Mouse (Mus musculus): Measurements from ENCODE around the gene Unc5b. TPM values are rescaled to one million over a fixed set of nuclear protein-coding genes. Genes with fewer than 3 reads are reported as not detected.
"Not testable (repeated sequence)": the region's sequence is repeated elsewhere in the genome, so short reads cannot be mapped to it uniquely, and the experiment has no call there.

Gene Unc5b
- total and polyA plus RNA-seq, 2 experiments from 2014 or later, result 4.9 to 50.5 TPM

GRCm38 (mm10) chr10:60862477-60863293, 31.3 kb upstream of the Unc5b start:
- no peak overlapping the region for H3K9ac ChIP-seq (replicated peaks; ENCODE audit: low read depth, low read length)
- no peaks in the 10 kb centered on the region for H3K4me1 ChIP-seq (ENCODE audit: control insufficient read depth, insufficient read depth)
- TF ChIP-seq EP300 (IDR thresholded peaks at IDR 0.05; ENCODE audit: low read depth), result no peak
- no peak for TF ChIP-seq CTCF (IDR thresholded peaks at IDR 0.05; ENCODE audit: low read depth)
- no peaks in the 10 kb centered on the region for H3K9me3 ChIP-seq (replicated peaks; ENCODE audit: control insufficient read depth, low read length)
- no peaks in the 10 kb centered on the region for H3K36me3 ChIP-seq (replicated peaks; ENCODE audit: control insufficient read depth, insufficient read depth, low read length)
- no peaks in the 10 kb centered on the region for H3K27me3 ChIP-seq (ENCODE audit: control insufficient read depth, insufficient read depth, low read length)
- ATAC-seq (ENCODE audit: insufficient read depth, low read depth) (no peak), DNase-seq (ENCODE audit: low spot score) (no peak)
- WGBS, result 74% methylated on average over 25 of the region's 25 CpGs
- no peak overlapping the region for H3K4me2 ChIP-seq (ENCODE audit: low read depth, low read length)
- no peak overlapping the region for H3K4me3 ChIP-seq (ENCODE audit: low read depth, low read length)
- H3K27ac ChIP-seq (ENCODE audit: low read depth), result no peak overlapping the region

- not testable (repeated sequence) for DNase-seq (ENCODE audit: low spot score); H3K9me3 ChIP-seq (replicated peaks; ENCODE audit: control insufficient read depth, low read length); H3K4me3 ChIP-seq (ENCODE audit: low read depth, low read length); H3K27me3 ChIP-seq (ENCODE audit: control insufficient read depth, insufficient read depth, low read length); H3K4me2 ChIP-seq (ENCODE audit: low read depth, low read length); H3K4me1 ChIP-seq (ENCODE audit: control insufficient read depth, insufficient read depth); H3K9ac ChIP-seq (replicated peaks; ENCODE audit: low read depth, low read length); H3K27ac ChIP-seq (ENCODE audit: low read depth); H3K36me3 ChIP-seq (replicated peaks; ENCODE audit: control insufficient read depth, insufficient read depth, low read length); ATAC-seq (ENCODE audit: insufficient read depth, low read depth)
These were observed 13.9 kb upstream of the Unc5b start for GRCm38 (mm10) chr10:60845271-60845670.

GRCm38 (mm10) chr10:60838816-60839215, 7.4 kb upstream of the Unc5b start:
- no peak overlapping the region for H3K9ac ChIP-seq (replicated peaks; ENCODE audit: low read depth, low read length)
- 15% methylated on average over 19 of the region's 19 CpGs for WGBS
- H3K9me3 ChIP-seq (replicated peaks; ENCODE audit: control insufficient read depth, low read length), result no peaks in the 10 kb centered on the region
- H3K36me3 ChIP-seq (replicated peaks; ENCODE audit: control insufficient read depth, insufficient read depth, low read length), result no peaks in the 10 kb centered on the region
- ATAC-seq (ENCODE audit: insufficient read depth, low read depth), result no peak; the same call in 1 of the 2 replicates
- TF ChIP-seq CTCF (IDR thresholded peaks at IDR 0.05; ENCODE audit: low read depth), result no peak
- no peaks in the 10 kb centered on the region for H3K27me3 ChIP-seq (ENCODE audit: control insufficient read depth, insufficient read depth, low read length)
- peak overlapping the region; percentile 4 for H3K4me3 ChIP-seq (ENCODE audit: low read depth, low read length)
- H3K4me1 ChIP-seq (ENCODE audit: control insufficient read depth, insufficient read depth), result no peaks in the 10 kb centered on the region
- H3K27ac ChIP-seq (ENCODE audit: low read depth), result no peak overlapping the region
- no peak for DNase-seq (ENCODE audit: low spot score)
- H3K4me2 ChIP-seq (ENCODE audit: low read depth, low read length), result peak overlapping the region; percentile 50

- no peak overlapping the region for H3K4me2 ChIP-seq (ENCODE audit: low read depth, low read length)
- H3K27me3 ChIP-seq (ENCODE audit: control insufficient read depth, insufficient read depth, low read length), result no peaks in the 10 kb centered on the region; the same call in 1 of the 2 replicates
- no peak for ATAC-seq (ENCODE audit: insufficient read depth, low read depth)
- H3K4me3 ChIP-seq (ENCODE audit: low read depth, low read length), result no peak overlapping the region
- TF ChIP-seq EP300 (IDR thresholded peaks at IDR 0.05; ENCODE audit: low read depth) (no peak), CTCF (IDR thresholded peaks at IDR 0.05; ENCODE audit: low read depth) (peak; percentile 93)
- peaks cover 5% of the 10 kb centered on the region; the same call in 1 of the 2 replicates for H3K4me1 ChIP-seq (ENCODE audit: control insufficient read depth, insufficient read depth)
- H3K9me3 ChIP-seq (replicated peaks; ENCODE audit: control insufficient read depth, low read length), result no peaks in the 10 kb centered on the region
- no peaks in the 10 kb centered on the region for H3K36me3 ChIP-seq (replicated peaks; ENCODE audit: control insufficient read depth, insufficient read depth, low read length)
- 5% methylated on average over 13 of the region's 13 CpGs for WGBS
- H3K9ac ChIP-seq (replicated peaks; ENCODE audit: low read depth, low read length), result no peak overlapping the region
- DNase-seq (ENCODE audit: low spot score), result no peak
- no peak overlapping the region for H3K27ac ChIP-seq (ENCODE audit: low read depth)
These were observed 3.6 kb upstream of the Unc5b start for GRCm38 (mm10) chr10:60834949-60835348.

GRCm38 (mm10) chr10:60832664-60833173, 1.3 kb upstream of the Unc5b start:
- Histone ChIP-seq H3K27me3 (ENCODE audit: control insufficient read depth, insufficient read depth, low read length) (no peaks in the 10 kb centered on the region; the same call in 1 of the 2 replicates), H3K9ac (replicated peaks; ENCODE audit: low read depth, low read length) (no peak overlapping the region), H3K4me1 (ENCODE audit: control insufficient read depth, insufficient read depth) (peaks cover 11% of the 10 kb centered on the region; the same call in 1 of the 2 replicates), H3K9me3 (replicated peaks; ENCODE audit: control insufficient read depth, low read length) (no peaks in the 10 kb centered on the region), H3K4me3 (ENCODE audit: low read depth, low read length) (no peak overlapping the region), H3K36me3 (replicated peaks; ENCODE audit: control insufficient read depth, insufficient read depth, low read length) (no peaks in the 10 kb centered on the region), H3K4me2 (ENCODE audit: low read depth, low read length) (no peak overlapping the region), H3K27ac (ENCODE audit: low read depth) (no peak overlapping the region)
- TF ChIP-seq CTCF (IDR thresholded peaks at IDR 0.05; ENCODE audit: low read depth) (no peak), EP300 (IDR thresholded peaks at IDR 0.05; ENCODE audit: low read depth) (no peak)
- 72% methylated on average over 12 of the region's 12 CpGs for WGBS
- DNase-seq (ENCODE audit: low spot score), result no peak
- no peak for ATAC-seq (ENCODE audit: insufficient read depth, low read depth)

Measured in heart, postnatal 0 days (tissue).